Mouse (Mus musculus) hindlimb bud, embryonic 11.5 days (tissue): Measurements from ENCODE around the gene Alkbh7.

Source experiments
- DNase-seq: peaks from one replicate; pipeline ENCODE4 v3.0.0-alpha.2; 2012; ENCODE audit warnings: low read depth, low spot score; ENCODE audit errors: extremely low spot score

Gene Alkbh7

GRCm38 (mm10) chr17:57029691-57030090, 32.6 kb downstream of the Alkbh7 start:
- no peak for DNase-seq

DNA sequence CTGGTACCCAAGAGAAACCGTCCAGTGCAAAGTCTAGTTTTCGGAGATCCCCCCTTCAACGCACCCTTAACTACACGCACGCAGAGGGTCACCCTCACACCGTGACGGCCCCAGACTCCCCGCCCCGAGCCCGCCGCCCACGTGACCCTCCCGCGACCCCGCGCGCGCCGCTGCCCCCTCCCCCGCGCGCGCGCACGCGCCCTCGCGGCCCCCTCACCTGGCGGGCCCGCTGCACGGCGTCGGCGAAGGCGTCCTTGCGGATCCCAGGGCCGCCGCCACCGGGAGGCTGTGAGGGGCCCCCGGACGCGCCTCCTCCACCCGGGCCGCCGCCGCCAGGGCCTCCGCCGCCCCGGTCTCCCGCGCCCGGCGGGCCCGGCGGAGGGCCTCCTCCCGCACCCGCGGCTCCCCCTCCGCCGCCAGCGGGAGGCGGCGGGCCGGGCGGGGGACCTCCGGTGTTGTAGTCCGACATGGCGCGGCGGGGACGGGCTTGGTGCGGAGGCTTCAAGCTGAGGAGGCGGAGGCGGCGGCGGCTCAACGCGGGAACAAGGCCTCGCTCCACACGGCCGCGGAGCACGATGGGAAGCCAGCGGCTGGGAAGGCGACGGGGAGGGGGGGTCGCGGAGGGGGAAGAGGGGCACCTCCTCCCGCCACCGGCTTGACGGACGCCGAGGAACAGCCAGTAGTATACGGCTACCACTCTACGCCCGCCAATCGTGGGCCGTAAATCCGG, 34.0 kb downstream of the Alkbh7 start, which contains the start of gene Khsrp:
Gene Khsrp, minus strand, starts transcription at position 592 of the 730 bp plus-strand sequence.
- no peak for DNase-seq

- peak; percentile 99 for DNase-seq
Observed at GRCm38 (mm10) chr17:57031661-57032420, 34.7 kb downstream of the Alkbh7 start.

GRCm38 (mm10) chr17:57032854-57033253, 35.7 kb downstream of the Alkbh7 start:
- DNase-seq, result no peak

GRCm38 (mm10) chr17:57038978-57039377, 41.8 kb downstream of the Alkbh7 start:
- no peak for DNase-seq

- DNase-seq, result no peak
Observed at GRCm38 (mm10) chr17:57041554-57041953, 44.4 kb downstream of the Alkbh7 start, which contains the start of gene Slc25a41. TSS of gene Slc25a41 (minus strand) at chr17:57041654.

GRCm38 (mm10) chr17:57047406-57047805, 50.3 kb downstream of the Alkbh7 start:
- no peak for DNase-seq

DNA sequence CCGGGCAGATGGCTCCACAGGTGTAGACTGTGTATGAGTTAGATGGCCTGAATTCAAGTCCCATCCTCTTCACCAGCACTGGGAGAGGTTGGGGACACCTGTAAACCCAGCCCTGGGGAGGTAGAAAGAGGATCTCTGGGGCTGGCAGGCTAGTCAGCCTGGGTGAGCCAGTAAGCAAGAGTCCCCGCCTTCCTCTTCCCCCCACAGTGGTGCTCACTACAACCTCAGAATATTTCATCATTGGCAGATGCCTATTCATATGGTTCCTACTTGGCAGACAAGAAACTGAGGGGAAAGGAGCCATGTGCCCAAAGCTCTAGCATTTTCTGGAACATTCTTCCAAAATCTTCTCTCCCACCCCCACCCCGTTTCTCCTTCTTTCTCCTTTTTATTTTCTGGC, 51.7 kb downstream of the Alkbh7 start:
- DNase-seq, result no peak
